Mouse (Mus musculus) stomach, embryonic 14.5 days (tissue): ENCODE results near the gene Hmga2. TPM values are rescaled to one million over a fixed set of nuclear protein-coding genes. Genes with fewer than 3 reads are reported as not detected.
"Not testable (repeated sequence)": the region's sequence is repeated elsewhere in the genome, so short reads cannot be mapped to it uniquely, and the experiment has no call there.

Experiments used
- ATAC-seq: fragments of 200-750 bp; cut with Nextera tagmentation; 2 replicates; pipeline ENCODE4 v1.8.0; 2017; ENCODE audit warnings: low read depth, moderate TSS enrichment; ENCODE audit not compliant: insufficient number of reproducible peaks, insufficient read depth, low FRiP score
- H3K27ac ChIP-seq: fragments of 300-500 bp; sonication (generic); 2 replicates; pipeline ENCODE4 v1.5.1; 2014; ENCODE audit warnings: mild to moderate bottlenecking, low read length, moderate library complexity, mixed read lengths
- H3K27me3 ChIP-seq: fragments of 300-500 bp; sonication (generic); 2 replicates; pipeline ENCODE4 v1.6.1; 2014; ENCODE audit warnings: low read length, control low read depth, mixed read lengths; ENCODE audit not compliant: control insufficient read depth, insufficient read depth
- H3K36me3 ChIP-seq: fragments of 300-500 bp; sonication (generic); 2 replicates; pipeline ENCODE4 v1.6.1; 2014; ENCODE audit warnings: mild to moderate bottlenecking, control low read depth, low read length, moderate library complexity, mixed read lengths; ENCODE audit not compliant: control insufficient read depth, insufficient read depth
- H3K4me1 ChIP-seq: fragments of 300-500 bp; sonication (generic); 2 replicates; pipeline ENCODE4 v1.6.1; 2014; ENCODE audit warnings: low read length, control low read depth, mixed read lengths; ENCODE audit not compliant: control insufficient read depth, insufficient read depth
- H3K4me2 ChIP-seq: fragments of 300-500 bp; sonication (generic); replicated peaks from 2 replicates; pipeline ENCODE4 v1.6.1; 2014; ENCODE audit warnings: low read depth, low read length, control low read depth
- H3K4me3 ChIP-seq: fragments of 300-500 bp; sonication (generic); 2 replicates; pipeline ENCODE4 v1.5.1; 2014; ENCODE audit warnings: low read depth, low read length, control low read depth
- H3K9ac ChIP-seq: fragments of 300-500 bp; sonication (generic); replicated peaks from 2 replicates; pipeline ENCODE4 v1.6.1; 2014; ENCODE audit warnings: low read depth, mild to moderate bottlenecking, control low read depth, low read length, moderate library complexity, mixed read lengths
- H3K9me3 ChIP-seq: fragments of 300-500 bp; sonication (generic); 2 replicates; pipeline ENCODE4 v1.6.1; 2016; ENCODE audit warnings: low read depth, low read length, control low read depth; ENCODE audit not compliant: control insufficient read depth
- WGBS: fragments of 180-500 bp; shearing (Covaris S2); extraction: QIAGEN DNeasy Blood & Tissue Kit; methylation state at CpG from one replicate; pipeline ENCODE4 v1.1.7; 2014; 5-methylcytosine and 5-hydroxymethylcytosine counted together
- polyA plus RNA-seq: library from polyadenylated mRNA; unstranded; fragments of >200 nt; fragmentation: Nextera tagmentation; extraction: Ambion mirVana; gene quantifications from 2 replicates; pipeline ENCODE4 v1.2.1, GENCODE M21; 2014

Hmga2 gene
- polyA plus RNA-seq, 1 experiment from 2014 or later: 57.8 TPM

GRCm38 (mm10) chr10:120365380-120366172 is 110.7 kb downstream of the Hmga2 start:
- no peak overlapping the region for H3K9ac ChIP-seq
- no peaks in the 10 kb centered on the region for H3K9me3 ChIP-seq
- ATAC-seq: peak; percentile 83; the same call in 1 of the 2 replicates
- H3K27me3 ChIP-seq: no peaks in the 10 kb centered on the region
- peaks cover 11% of the 10 kb centered on the region for H3K36me3 ChIP-seq
- 23% methylated on average over 24 of the region's 24 CpGs for WGBS
- H3K4me3 ChIP-seq: no peak overlapping the region
- peaks cover 35% of the 10 kb centered on the region for H3K4me1 ChIP-seq
- H3K27ac ChIP-seq: peak overlapping the region; percentile 35; the same call in 1 of the 2 replicates
- peak overlapping the region; percentile 3; the same call in 1 of the 2 replicates for H3K4me2 ChIP-seq

GRCm38 (mm10) chr10:120363983-120364582 is 112.2 kb downstream of the Hmga2 start:
- Histone ChIP-seq H3K27me3 (no peaks in the 10 kb centered on the region), H3K4me2 (no peak overlapping the region), H3K4me1 (peaks cover 24% of the 10 kb centered on the region), H3K9ac (no peak overlapping the region), H3K4me3 (no peak overlapping the region), H3K27ac (peak overlapping the region; percentile 72; the same call in 1 of the 2 replicates), H3K36me3 (peaks cover 14% of the 10 kb centered on the region), H3K9me3 (no peaks in the 10 kb centered on the region)
- ATAC-seq: no peak
- WGBS: 64% methylated on average over 20 of the region's 20 CpGs

- not testable (repeated sequence) for H3K27me3 ChIP-seq, H3K27ac ChIP-seq, H3K4me2 ChIP-seq, H3K9me3 ChIP-seq, H3K4me3 ChIP-seq, ATAC-seq, H3K9ac ChIP-seq
- Histone ChIP-seq H3K4me1 (peaks cover 24% of the 10 kb centered on the region), H3K36me3 (peaks cover 11% of the 10 kb centered on the region)
- WGBS: 87% methylated on average over 8 of the region's 11 CpGs
These were observed 112.8 kb downstream of the Hmga2 start for GRCm38 (mm10) chr10:120363298-120363982.

- Histone ChIP-seq H3K4me1 (0 out of 2 replicates have a peak, but pooled peaks cover 6% of the 10 kb centered on the region), H3K4me3 (no peak overlapping the region), H3K36me3 (no peaks in the 10 kb centered on the region), H3K4me2 (no peak overlapping the region), H3K9me3 (no peaks in the 10 kb centered on the region), H3K27ac (no peak overlapping the region), H3K9ac (no peak overlapping the region), H3K27me3 (no peaks in the 10 kb centered on the region)
- no peak for ATAC-seq
- 47% methylated on average over 13 of the region's 13 CpGs for WGBS
These were observed 121.7 kb downstream of the Hmga2 start for GRCm38 (mm10) chr10:120354523-120355030.

- Histone ChIP-seq H3K4me3 (no peak overlapping the region), H3K4me1 (no peaks in the 10 kb centered on the region), H3K27ac (no peak overlapping the region), H3K27me3 (no peaks in the 10 kb centered on the region), H3K9ac (no peak overlapping the region), H3K4me2 (no peak overlapping the region), H3K9me3 (no peaks in the 10 kb centered on the region), H3K36me3 (no peaks in the 10 kb centered on the region)
- no peak for ATAC-seq
- WGBS: 91% methylated on average over 6 of the region's 6 CpGs
These were observed 130.9 kb downstream of the Hmga2 start for GRCm38 (mm10) chr10:120345325-120345724.

GRCm38 (mm10) chr10:120344558-120345318 is 131.5 kb downstream of the Hmga2 start:
- Histone ChIP-seq H3K9me3 (no peaks in the 10 kb centered on the region), H3K27ac (no peak overlapping the region), H3K27me3 (no peaks in the 10 kb centered on the region), H3K4me1 (no peaks in the 10 kb centered on the region), H3K9ac (no peak overlapping the region), H3K4me2 (no peak overlapping the region), H3K4me3 (no peak overlapping the region), H3K36me3 (no peaks in the 10 kb centered on the region)
- WGBS: 88% methylated on average over 16 of the region's 16 CpGs
- no peak for ATAC-seq

- WGBS: 80% methylated on average over 2 of the region's 2 CpGs
- not testable (repeated sequence) for H3K4me3 ChIP-seq, H3K27me3 ChIP-seq, H3K36me3 ChIP-seq, ATAC-seq, H3K27ac ChIP-seq, H3K9me3 ChIP-seq, H3K4me1 ChIP-seq, H3K9ac ChIP-seq, H3K4me2 ChIP-seq
These were observed 136.4 kb downstream of the Hmga2 start for GRCm38 (mm10) chr10:120339906-120340305.

GRCm38 (mm10) chr10:120339324-120339723 is 136.9 kb downstream of the Hmga2 start:
- Histone ChIP-seq H3K9ac (no peak overlapping the region), H3K27ac (no peak overlapping the region), H3K4me3 (no peak overlapping the region), H3K4me2 (no peak overlapping the region), H3K27me3 (no peaks in the 10 kb centered on the region), H3K4me1 (no peaks in the 10 kb centered on the region), H3K36me3 (no peaks in the 10 kb centered on the region), H3K9me3 (no peaks in the 10 kb centered on the region)
- ATAC-seq: 0 out of 2 replicates have a peak, but pooled peaks have one; percentile 18
- WGBS: 47% methylated on average over 4 of the region's 4 CpGs
